Mouse (Mus musculus) ovary, adult 18-20 months (tissue): Measurements from ENCODE around the gene Fars2.

Experiments
- DNase-seq: peaks from one replicate; pipeline ENCODE4 v3.0.0; 2022; ENCODE audit warnings: low spot score, mixed read lengths

Fars2 gene

DNA sequence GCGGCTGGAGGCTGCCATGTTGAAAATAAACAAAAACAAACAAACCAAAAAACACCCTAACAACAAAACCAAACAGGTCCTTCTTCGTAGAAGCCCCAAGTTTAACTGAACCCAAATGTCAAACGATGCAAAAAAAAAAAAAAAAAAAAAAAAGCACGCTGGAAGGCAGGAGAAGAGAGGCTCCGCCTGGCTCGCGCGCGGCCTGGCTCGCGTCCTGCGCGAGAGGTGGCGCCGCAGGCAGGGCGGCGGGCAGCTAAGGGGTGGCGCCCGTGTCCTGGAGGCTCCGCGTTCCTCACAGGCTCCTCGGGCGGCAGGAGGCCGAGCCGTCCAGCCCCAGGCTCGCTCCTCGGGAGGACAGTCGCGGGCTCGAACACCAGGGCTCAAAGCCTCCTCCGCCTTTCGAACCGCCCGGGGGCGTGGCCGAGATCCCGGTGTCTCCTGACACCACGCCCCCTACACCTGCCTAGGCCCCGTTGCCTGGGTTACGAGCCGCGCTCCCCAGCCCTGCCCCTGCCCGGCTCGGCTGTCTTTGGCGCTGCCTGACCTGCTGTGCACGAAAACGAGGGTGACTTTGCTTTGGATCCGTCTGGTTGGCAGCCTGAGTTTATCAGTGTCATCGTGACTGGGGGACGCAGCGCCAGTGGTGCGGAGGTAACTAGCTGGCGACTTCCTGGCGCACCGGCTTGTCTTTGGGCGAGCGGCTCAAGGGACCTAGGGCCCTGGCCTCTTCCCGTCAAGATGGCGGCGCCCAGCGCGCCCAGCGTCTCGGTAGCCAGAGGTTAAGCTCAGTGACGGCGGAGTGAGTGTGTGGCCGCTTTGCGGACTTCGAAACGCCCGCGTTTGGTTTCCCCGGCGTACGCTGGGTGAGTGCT lies at the start of gene Fars2, which contains the start of gene Lyrm4:
TSS of gene Fars2 (plus strand) at position 270 of the 872 bp plus-strand sequence.
TSS of gene Lyrm4 (minus strand) at position 384 of the 872 bp plus-strand sequence.
- peak; percentile 95 for DNase-seq

DNA sequence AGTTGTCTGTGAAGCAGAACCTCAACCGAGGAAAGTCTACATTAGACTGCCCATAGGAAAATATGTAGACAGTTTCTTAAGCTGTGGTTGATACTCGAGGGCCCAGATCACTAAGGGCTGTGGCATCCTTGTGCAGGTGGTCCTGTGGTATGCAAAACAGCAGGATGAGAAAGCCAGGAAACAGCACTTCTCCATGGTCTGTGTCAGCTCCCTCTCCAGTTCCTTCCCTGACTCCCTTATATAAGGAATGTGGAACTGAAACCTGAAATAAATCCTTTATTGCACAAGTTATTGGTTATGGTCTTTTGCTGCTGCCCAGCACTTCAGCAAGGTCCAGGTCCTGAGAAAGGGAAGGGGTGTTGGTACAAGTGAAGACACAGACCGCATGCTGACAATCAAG lies 42.7 kb upstream of the Fars2 start:
- DNase-seq, result no peak

DNA sequence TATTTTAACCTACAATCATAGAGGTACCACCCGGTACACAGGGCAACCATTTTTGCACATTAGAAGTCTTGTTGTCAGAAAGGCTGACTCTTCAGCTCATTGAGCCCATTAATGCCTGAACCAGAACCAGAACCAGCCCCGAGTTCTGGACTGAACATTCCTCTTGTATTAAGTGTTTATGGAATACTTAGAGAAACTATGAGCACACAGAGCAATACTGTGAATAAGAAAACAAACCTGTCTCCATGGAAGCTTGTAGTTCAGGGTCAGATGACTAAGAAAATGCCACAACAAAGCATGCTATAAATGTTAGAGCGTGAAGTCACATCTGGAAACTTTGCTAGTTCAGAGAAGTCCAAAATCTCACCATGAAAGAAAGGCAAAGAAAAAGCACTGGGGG lies 35.6 kb upstream of the Fars2 start:
- no peak for DNase-seq

DNA sequence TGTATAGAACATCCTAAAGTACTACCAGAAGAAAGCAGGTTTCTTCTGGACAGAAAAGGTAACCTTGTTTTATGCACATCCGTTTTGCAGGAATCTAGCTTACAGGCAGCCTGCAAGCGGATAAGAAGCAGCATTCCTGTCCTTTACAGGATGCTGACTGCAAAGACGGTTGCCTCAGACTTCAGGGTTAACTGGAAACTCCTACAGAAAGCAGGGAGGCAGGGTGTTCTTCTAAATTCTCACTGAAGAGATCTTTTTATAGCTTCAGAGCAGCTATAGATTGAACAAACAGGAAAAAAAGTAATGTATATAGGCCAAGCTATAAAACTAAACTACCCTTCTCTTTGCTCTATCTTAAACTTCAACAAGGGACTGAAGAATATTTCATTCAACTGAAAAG lies 32.5 kb upstream of the Fars2 start:
- no peak for DNase-seq

DNA sequence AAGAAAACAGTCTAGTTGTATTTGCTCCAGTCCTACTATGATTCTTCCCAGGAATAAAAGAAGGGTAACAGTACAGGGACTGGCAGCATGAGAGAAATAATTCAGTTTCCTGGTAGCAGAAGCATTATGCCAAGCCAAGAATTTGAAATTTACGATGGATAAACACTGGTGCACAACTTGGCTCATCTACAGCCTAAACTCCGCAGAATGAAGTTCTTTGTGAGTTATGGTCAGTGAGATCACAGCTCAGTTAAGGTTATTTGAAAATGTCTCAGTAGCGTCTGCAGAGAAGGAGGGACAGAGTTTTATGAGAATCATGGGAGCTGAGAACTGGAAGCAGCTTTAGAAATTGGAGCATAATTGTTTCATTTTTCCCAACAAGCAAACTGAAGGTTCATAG lies 31.2 kb upstream of the Fars2 start:
- DNase-seq, result no peak

DNA sequence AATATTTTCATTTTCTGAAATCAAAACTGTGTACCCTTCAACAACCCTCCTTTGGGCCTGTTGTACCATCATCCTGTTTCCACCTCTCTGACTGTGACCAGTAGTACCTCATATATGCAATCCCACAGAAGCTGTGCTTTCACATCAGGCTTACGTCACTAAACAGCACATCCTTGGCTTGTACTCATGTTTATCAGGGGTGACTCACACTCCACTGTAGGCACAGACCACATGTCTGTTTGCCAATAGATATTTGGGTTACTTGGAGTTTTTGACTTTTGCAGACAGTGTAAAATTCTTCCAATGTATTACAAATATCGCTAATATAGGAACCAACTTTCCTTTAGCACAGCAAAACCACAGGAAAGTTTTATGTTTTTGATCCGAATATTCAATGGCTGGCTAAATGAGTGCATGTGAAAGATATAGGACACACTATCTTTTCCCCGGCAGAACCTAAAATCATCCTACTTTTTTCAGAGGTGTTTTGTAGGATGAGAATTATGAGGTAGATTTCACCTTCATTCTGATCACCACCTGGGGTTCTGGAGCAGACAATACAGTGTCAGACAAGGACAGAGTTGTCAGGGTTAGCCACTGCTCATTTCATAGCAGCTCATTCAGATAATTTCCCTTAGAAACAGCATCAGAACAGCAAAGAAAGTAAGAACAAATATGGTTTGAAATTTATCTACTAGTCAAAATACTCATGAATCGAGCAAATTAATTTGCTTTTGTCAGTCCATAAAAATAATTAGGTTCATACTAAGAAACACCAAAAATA lies 30.4 kb upstream of the Fars2 start:
- DNase-seq, result peak; percentile 30

DNA sequence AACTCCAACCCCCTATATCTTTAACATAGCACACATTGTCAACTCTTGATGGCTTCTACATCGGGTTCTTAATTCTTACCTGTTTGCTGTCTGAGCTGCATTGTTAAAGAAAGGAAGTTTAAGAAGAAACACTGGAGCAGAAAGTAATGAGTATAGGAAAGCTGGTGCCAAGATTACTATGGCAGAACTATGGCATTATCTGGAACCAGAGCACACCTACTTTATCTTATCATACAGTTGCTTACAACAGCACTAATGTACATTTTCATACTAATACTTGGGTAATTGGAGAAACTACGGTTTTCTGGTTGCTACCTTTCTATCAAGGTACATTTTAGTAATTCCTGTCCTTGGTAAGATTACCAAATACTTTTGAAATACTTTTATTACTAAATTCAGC lies 29.8 kb upstream of the Fars2 start:
- no peak for DNase-seq

DNA sequence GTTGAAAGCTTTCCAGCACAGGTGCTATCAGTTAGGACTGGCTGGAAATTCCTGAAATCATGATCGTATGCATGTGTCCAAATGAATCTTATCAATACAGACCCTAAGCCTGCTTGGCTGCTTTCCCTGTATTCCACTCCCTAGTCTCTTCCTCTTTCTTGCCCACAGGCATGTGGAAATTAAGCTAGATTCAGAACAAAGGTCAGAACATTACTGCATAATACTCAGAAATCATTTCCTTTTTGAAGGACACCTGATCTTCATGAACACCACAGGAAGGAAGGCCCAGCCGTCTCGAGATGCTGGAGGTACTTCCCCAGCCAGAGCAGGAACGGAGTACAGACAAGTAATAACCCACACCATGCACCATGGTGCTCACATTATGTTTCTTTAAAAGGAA lies 29.0 kb upstream of the Fars2 start:
- no peak for DNase-seq

DNA sequence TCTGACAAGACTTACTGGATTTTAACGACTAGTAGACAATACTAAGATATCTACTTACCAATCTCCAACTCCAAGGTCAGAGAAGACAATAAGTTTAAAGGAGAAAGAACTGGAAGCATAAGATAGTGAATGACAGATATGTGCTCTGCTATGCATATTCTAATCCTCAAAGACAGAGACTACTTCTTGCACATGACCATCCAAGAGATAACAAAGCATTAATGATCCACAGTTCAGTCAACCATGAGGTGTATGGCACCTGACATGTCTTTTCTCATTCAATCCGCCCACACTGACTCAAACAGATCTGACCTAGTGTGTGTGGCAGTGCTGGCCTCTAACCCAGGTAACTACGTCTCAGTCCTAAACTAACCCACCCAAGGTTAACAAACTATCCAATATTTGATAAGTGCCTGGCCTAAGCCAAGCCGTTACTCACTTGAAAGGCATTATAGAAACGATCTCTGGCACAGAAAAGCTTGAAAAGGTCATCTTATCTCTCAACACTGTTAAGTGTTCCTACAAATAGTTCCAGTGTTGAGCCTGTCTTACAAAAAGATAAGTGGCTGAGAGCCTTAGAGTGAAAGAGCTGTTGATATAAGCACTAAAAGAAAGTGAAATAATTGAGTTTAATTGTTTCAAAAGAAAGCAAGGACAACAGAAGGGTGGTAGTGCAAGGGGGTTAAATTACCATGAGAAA lies 20.4 kb upstream of the Fars2 start:
- no peak for DNase-seq

DNA sequence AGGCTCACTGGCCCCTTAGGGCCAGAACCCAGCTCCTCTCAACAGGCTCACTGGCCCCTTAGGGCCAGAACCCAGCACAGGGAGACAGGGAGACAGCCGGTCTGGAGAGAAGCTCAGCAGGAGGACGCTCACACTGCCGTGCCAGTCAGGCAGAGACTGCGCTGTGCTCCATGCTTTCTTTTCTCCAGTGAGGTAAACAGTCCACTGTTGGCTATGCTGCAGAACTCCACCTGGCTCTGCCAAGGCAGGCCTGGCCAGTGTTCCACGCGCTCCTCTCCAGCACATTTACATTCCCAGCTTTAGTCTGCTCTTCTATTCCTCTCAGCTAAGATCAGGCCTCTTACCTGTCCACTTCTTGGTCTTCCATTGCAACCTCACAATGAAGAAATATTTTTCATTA lies 11.6 kb upstream of the Fars2 start:
- no peak for DNase-seq

DNA sequence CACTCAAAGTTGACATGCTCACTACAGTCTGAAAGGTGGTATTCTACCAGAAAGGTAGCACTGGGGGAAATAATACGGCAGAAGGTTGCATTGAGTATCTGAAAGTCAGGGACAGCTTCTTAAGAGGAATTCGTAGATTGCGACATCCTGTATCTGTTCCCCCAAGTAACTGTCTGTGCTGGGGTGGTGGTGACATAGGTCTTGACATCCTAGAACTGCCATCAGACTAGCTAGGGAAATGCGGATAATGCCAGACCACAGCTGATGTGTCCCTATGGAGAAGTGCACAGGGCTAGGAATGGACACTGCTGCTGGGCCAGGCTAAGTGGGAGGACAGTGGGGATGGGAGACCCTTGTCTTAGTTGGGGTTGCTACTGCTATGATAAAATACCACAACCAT lies 8.7 kb upstream of the Fars2 start:
- no peak for DNase-seq

DNA sequence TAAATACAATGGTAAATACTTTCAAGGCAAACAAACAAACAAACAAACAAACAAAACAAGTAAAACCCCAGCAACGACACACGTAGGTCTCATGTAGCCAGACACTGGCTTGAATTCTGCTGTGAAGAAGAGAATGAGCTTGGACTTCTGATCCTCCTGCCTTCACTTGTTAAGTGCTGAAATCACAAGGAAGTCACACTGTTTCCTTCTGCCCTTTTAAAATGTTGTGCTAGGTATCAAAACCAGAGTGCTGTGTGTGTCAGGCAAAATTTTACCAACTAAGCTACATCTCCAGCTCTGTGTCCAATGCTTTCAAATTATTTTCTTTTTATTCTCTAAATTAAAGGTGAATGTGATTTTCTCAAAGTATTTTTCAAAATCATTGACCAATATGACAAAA lies 5.9 kb upstream of the Fars2 start:
- no peak for DNase-seq

DNA sequence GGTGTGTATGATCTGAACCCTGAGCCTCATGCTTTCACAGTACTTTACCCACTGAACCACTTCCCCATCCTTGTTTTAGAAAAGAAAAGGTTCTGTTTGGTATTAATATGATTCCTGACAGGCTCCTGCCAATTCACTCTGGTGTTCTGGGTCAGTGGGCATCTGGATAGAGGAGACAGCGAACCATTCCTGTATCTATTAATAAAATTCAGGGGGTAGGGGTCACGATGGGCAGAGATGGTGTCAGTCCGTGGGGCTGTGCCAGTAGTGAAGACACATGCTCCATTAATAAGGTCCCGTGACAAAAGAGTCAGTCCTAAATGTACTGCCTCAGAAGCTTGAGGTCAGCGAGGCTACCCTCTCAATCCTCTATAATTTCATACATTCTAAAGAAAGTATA lies 4.0 kb upstream of the Fars2 start:
- no peak for DNase-seq

DNA sequence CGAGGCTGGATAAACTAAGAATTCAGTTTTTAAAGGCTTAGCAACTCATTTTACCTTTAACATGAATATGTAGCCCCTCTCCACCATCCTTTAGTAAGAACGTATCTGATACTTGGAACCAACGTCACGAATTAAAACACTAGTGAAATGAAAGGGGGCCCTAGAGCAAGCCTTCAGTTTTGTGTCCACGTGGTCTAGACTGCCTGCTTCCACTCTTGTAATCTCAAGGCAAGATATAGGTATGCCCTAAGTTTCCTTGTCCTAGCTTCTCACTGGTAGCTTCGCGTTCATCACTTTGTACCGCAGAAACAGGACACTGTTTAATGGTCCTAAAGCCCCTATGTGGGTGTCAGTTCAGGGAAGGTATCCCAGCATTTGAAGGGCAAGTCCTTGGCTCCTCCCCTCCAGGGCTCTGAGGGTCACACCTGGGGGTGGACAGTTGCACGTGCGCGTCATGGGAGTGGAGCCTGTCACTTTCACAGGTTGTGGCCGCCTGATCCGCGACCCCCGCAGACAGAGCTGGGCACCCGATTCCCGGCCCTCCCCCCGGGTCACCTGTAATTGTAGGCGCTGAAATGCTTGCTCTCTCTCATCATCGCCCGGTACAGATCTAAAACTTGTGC lies 581 bp upstream of the Fars2 start:
- DNase-seq, result peak; percentile 20

DNA sequence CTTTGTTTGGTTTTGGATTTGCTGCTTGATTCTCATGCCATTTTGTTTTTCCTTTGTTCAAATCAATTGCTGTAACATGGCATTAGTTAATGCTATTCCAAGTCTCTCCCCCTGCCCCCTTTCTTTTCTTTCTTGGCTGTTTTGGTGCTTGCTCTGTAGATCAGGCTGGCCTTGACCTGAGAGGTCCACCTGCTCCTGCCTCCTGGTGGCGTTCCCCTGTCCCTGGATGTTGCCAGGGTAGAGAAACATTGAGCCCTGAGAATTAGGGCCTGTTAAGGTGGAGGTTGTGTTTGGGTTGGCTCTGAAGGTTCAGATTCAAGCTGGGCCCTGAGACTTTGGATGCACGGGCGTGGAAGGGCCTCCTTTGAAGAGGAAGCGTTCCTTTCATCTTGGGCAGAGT lies 2.5 kb downstream of the Fars2 start:
- DNase-seq, result no peak

DNA sequence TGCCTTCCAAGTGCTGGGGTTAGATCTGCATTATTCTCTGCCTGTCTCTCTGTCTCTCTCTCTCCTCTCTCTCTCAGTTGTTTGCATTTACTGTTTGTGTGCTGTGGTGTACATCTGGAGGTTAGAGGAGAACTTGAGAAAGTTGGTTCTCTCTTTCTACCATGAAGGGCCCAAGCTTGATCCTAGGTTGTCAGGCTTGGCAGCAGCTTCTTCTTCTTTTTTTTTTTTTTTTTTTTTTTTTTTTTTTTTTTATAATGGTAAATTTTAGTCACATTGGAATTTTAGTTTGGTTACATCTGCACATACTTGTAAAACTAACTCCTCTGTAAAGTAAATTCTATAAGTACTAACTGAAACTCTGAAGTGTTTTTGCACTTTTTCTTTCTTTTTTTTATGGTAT lies 3.4 kb downstream of the Fars2 start:
- no peak for DNase-seq

DNA sequence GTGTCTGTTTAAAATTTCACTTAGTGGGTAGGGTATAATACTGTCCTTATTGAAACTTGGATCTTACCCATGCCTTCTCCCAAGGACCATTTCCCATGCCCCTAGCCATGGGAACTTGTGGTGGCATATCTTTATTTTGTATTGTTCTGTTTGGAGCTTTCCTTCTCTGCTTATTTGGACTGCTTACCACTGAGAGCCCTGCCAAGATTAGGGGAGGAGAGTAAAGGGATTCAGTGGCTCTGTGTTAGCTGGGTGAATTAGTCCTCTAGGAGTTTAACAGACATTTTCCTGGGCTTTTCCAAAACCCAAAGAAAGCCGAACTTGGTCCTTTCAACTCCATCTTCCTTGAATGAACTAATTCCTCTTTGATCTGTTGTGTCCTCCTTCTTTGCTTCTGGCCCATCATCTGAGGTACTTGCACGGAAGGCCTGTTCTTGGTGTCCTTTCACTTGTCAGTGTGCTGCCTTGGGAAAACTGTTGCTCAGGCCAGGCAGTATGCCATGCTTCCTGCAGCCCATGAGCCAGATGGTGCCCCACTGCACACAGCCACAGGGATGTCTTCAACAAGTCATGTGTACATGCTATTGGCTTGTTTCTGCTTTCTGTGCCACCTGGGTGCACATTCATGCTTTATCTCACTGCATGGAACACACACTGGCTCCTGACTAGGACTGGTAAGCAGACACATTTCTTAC lies 12.3 kb downstream of the Fars2 start:
- DNase-seq, result no peak

DNA sequence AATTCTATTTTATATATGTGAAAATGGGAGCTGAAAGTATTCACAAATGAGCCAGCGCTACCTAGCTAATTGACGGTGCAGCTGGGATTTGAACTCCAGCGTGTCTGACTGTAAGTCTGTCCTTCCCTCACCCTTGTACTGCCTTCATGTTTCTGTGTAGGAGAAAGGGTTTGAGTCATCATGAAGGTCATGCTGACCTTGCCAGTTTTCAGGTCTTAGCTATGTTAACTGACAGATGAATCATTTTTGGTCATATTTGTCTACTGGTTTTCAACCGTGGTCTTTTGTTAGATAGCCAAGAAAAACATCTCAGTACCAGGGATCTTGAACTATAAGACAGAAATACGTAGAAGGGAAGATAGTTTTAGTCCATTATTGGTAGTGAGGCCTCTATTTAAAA lies 14.2 kb downstream of the Fars2 start:
- DNase-seq, result no peak

DNA sequence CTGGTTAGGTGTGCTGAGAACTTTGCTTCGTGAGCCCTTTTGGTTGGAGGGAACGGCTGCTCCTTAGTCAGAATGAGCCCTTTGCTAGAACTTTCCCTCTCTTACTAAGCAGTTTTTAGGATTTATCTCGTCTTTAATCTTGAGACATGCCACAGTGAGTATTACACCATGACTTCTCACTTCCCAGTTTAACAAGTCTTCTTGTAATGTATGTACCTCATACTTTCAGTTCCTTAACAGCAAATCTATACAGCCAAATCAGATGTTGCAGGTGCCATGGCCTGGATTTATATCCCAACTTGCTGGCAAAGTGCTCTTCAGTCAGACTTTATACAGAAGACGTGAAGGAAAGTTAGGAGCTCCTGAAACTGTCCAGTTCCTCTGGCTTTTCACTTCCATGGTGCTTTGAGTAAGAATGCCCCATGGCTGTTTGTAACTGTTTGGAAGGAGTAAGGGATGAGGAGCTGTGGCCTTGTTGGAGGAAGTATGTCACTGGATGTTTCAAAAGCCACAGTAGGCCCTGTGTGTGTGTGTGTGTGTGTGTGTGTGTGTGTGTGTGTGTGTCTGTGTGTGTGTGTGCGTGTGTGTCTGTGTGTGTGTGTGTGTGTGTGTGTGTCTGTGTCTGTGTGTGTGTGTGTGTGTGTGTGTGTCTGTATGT lies 14.9 kb downstream of the Fars2 start:
- DNase-seq, result no peak

DNA sequence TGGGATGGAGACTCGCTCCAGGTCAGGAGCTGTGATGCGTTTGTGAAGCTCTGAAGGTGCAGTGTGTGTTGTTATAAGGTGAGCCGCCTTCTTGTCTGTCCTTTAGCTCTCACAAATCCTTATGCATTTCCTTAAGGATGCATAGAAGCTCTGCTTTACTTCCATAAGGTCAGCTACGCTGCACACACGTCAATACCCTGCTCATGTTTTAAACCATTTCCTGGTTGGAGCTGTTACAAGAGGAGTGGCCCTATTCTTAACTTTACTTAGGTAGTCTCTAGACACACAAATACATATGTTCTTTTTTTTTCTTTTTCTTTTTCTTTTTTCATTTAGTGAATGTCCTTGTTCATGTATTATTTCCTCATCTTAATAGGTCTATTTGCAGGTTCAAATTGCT lies 22.5 kb downstream of the Fars2 start:
- DNase-seq, result no peak
